Comparison of ENCODE assay signal across 21 mouse cellular contexts in the genomic region with DNA sequence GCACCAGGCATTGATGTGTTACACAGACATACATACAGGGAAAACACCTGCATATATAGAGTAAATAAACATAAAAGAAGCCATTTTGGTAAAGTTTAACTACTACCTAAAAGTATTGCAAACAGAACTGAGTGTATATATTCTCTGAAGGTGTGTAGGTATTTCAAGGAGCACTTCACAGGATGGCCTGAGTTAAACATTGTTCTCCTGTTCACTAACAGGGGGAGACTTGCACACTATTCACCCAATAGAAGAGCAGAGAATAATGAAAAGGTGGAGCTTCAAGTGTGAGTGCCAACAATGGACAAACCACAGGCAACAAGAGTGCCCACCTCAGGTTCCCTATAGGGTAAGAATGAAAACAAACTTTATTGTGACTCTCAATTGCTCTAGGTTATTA.
DNase-seq lines count a peak whose midpoint lies in the region; ATAC-seq and TF ChIP-seq lines count a peak whose summit lies in the region.
"Had no signal": no experiment of that assay in that cellular context is flagged by ENCODE, and none has a peak within 500 bp of the region (broad histone marks: within the 10 kb centered on the region; RNA-seq: fewer than 3 reads in every experiment).

No protein-coding gene starts in this region.

- H3K27ac ChIP-seq in lung, embryonic 15.5 days: peak overlapping the region; percentile 51
- H3K27ac ChIP-seq in lung, postnatal 0 days (ENCODE audit: low read length): no peak overlapping the region
- H3K27ac ChIP-seq: embryonic facial prominence, embryonic 13.5 days; embryonic facial prominence, embryonic 15.5 days; forebrain, embryonic 10.5 days; forebrain, embryonic 12.5 days had no signal

- H3K4me2 ChIP-seq in lung, embryonic 15.5 days: no peak overlapping the region
- no peak overlapping the region for H3K4me2 ChIP-seq in lung, postnatal 0 days (replicated peaks; ENCODE audit: low read depth, low read length)
- H3K4me2 ChIP-seq: embryonic facial prominence, embryonic 13.5 days; embryonic facial prominence, embryonic 15.5 days; forebrain, embryonic 12.5 days had no signal

- H3K9ac ChIP-seq in lung, embryonic 15.5 days: no peak overlapping the region
- no peak overlapping the region for H3K9ac ChIP-seq in lung, postnatal 0 days (replicated peaks; ENCODE audit: low read depth)
- H3K9ac ChIP-seq: embryonic facial prominence, embryonic 13.5 days; embryonic facial prominence, embryonic 15.5 days; forebrain, embryonic 12.5 days had no signal

- H3K4me3 ChIP-seq in lung, embryonic 15.5 days: no peak overlapping the region
- H3K4me3 ChIP-seq in lung, postnatal 0 days (ENCODE audit: low read depth, low read length): no peak overlapping the region
- H3K4me3 ChIP-seq: embryonic facial prominence, embryonic 13.5 days; embryonic facial prominence, embryonic 15.5 days; erythroblast, embryonic 14.5 days; forebrain, embryonic 10.5 days; forebrain, embryonic 12.5 days had no signal

- H3K36me3 ChIP-seq in lung, embryonic 15.5 days: no peaks in the 10 kb centered on the region
- no peaks in the 10 kb centered on the region for H3K36me3 ChIP-seq in lung, postnatal 0 days (ENCODE audit: insufficient read depth, low read length)
- H3K36me3 ChIP-seq: embryonic facial prominence, embryonic 13.5 days; embryonic facial prominence, embryonic 15.5 days; forebrain, embryonic 10.5 days; forebrain, embryonic 12.5 days had no signal

- TF ChIP-seq EP300 in lung, postnatal 0 days (IDR thresholded peaks at IDR 0.05): no peak

- H3K9me3 ChIP-seq in lung, embryonic 15.5 days: no peaks in the 10 kb centered on the region
- H3K9me3 ChIP-seq in lung, postnatal 0 days (ENCODE audit: low read length): no peaks in the 10 kb centered on the region
- H3K9me3 ChIP-seq: embryonic facial prominence, embryonic 13.5 days; embryonic facial prominence, embryonic 15.5 days; forebrain, embryonic 10.5 days; forebrain, embryonic 12.5 days had no signal

- no peak for TF ChIP-seq CTCF in lung, postnatal 0 days (IDR thresholded peaks at IDR 0.05)

- H3K27me3 ChIP-seq in lung, embryonic 15.5 days: no peaks in the 10 kb centered on the region
- no peaks in the 10 kb centered on the region for H3K27me3 ChIP-seq in lung, postnatal 0 days (replicated peaks; ENCODE audit: insufficient read depth, low read length)
- H3K27me3 ChIP-seq: embryonic facial prominence, embryonic 13.5 days; embryonic facial prominence, embryonic 15.5 days; forebrain, embryonic 12.5 days had no signal

- no peaks in the 10 kb centered on the region for H3K4me1 ChIP-seq in lung, embryonic 15.5 days
- H3K4me1 ChIP-seq in lung, postnatal 0 days (ENCODE audit: insufficient read depth, low read depth, low read length): no peaks in the 10 kb centered on the region
- H3K4me1 ChIP-seq: embryonic facial prominence, embryonic 13.5 days; embryonic facial prominence, embryonic 15.5 days had no signal

- no peak for DNase-seq in lung, postnatal 25 days (ENCODE audit: low spot score)
- DNase-seq in lung, postnatal 0 days (ENCODE audit: low spot score): no peak
- DNase-seq in lung, postnatal 36 days: no peak
- DNase-seq: adrenal gland, adult 2 months; adrenal gland, postnatal 10 days; adrenal gland, postnatal 25 days; cerebellum, adult 11 months; cerebellum, adult 18-20 months; cerebellum, adult 8-10 months; cerebellum, adult 9-11 months; cerebellum, postnatal 14 days; cerebellum, postnatal 36 days; embryo, embryonic 11 days had no signal

- ATAC-seq in lung, embryonic 15.5 days (ENCODE audit: borderline replicate concordance, extremely low read depth, low FRiP score, low TSS enrichment): peak; percentile 70
- peak; percentile 21; the same call in 1 of the 2 replicates for ATAC-seq in lung, postnatal 0 days
- ATAC-seq: forebrain, embryonic 14.5 days; forebrain, embryonic 16.5 days had no signal
